Mouse (Mus musculus) C2C12 (cell line): Measurements from ENCODE around the gene Alyref2. TPM values are rescaled to one million over a fixed set of nuclear protein-coding genes. Genes with fewer than 3 reads are reported as not detected.
"Not testable (repeated sequence)": the region's sequence is repeated elsewhere in the genome, so short reads cannot be mapped to it uniquely, and the experiment has no call there.

Source experiments
- H3K27me3 ChIP-seq: one replicate; pipeline ENCODE4 v1.6.1; 2011; ENCODE audit not compliant: control insufficient read depth, insufficient read depth, insufficient read length
- H3K36me3 ChIP-seq: one replicate; pipeline ENCODE4 v1.6.1; 2011; ENCODE audit not compliant: control insufficient read depth, insufficient read depth
- H3K4me3 ChIP-seq: one replicate; pipeline ENCODE4 v1.5.1; 2011; ENCODE audit warnings: mild to moderate bottlenecking, control low read depth; ENCODE audit not compliant: poor library complexity, insufficient read depth, severe bottlenecking
- H3K79me2 ChIP-seq: one replicate; pipeline ENCODE4 v1.6.1; 2011; ENCODE audit not compliant: control insufficient read depth, insufficient read depth
- H3K79me3 ChIP-seq: one replicate; pipeline ENCODE4 v1.6.1; 2011; ENCODE audit warnings: low read depth, control low read depth
- H3ac ChIP-seq: one replicate; pipeline ENCODE3; 2011; ENCODE audit warnings: low read depth; ENCODE audit not compliant: control insufficient read depth, insufficient read length
- CEBPB ChIP-seq: IDR thresholded peaks from one replicate; pipeline ENCODE4 v1.6.1; 2011; ENCODE audit warnings: low read depth, mild to moderate bottlenecking, control low read depth, moderate library complexity
- CTCF ChIP-seq: IDR thresholded peaks from one replicate; pipeline ENCODE4 v1.5.1; 2011; ENCODE audit not compliant: control insufficient read depth, insufficient read depth, insufficient read length
- FOSL1 ChIP-seq: IDR thresholded peaks from one replicate; pipeline ENCODE4 v1.8.0; 2011; ENCODE audit warnings: mild to moderate bottlenecking, low read length; ENCODE audit not compliant: poor library complexity, insufficient read depth, severe bottlenecking
- MAX ChIP-seq: IDR thresholded peaks from one replicate; pipeline ENCODE4 v1.6.1; 2011; ENCODE audit warnings: mild to moderate bottlenecking, control low read depth
- MYOD1 ChIP-seq: IDR thresholded peaks from one replicate; pipeline ENCODE4 v1.6.1; 2011; ENCODE audit warnings: low read depth; ENCODE audit not compliant: control insufficient read depth, insufficient read length
- MYOG ChIP-seq: IDR thresholded peaks from one replicate; pipeline ENCODE4 v1.6.1; 2011; ENCODE audit not compliant: control insufficient read depth, insufficient read length; ENCODE audit errors: extremely low read depth
- USF1 ChIP-seq: IDR thresholded peaks from one replicate; pipeline ENCODE4 v1.6.1; 2011; ENCODE audit warnings: low read depth, mild to moderate bottlenecking, control low read depth, moderate library complexity
- polyA plus RNA-seq: library from polyadenylated mRNA; unstranded; fragments of >200 nt; fragmentation: generic; extraction: Trizol; gene quantifications from one replicate; pipeline ENCODE4 v1.2.1, GENCODE M21; 2012; ENCODE audit warnings: missing spikeins

The Alyref2 gene
- polyA plus RNA-seq, 1 experiment, result 3.6 TPM

DNA sequence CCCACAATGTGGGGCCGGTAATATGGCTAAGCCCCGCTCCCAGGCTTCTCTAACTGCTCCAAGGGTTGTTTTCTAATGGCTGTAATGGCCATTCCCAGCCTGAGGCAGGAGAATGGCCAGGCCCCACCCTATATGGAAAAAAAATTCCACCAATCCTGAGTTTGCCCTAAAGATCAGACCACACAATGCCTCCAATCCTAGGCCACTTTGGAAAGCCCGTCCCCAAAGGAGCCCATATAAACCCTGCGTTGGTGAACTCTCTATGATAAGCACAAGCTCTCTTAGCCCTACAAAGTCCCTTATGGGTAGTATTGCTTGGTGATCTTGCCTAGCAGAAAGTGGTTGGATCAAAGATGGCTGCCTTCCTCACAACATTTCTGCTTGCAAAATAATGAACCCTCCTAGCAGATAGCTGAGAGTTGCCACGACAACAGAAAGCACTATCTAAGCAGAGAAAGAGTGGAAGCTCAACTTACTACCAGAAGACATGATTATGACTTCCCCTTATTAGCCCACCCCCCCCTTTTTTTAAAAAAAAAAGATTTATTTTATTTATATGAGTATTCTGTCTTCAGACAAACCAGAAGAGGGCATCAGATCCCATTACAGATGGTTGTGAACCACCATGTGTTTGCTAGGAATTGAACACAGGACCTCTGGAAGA is 37.4 kb upstream of the Alyref2 start:
- no peaks in the 10 kb centered on the region for H3K79me3 ChIP-seq

DNA sequence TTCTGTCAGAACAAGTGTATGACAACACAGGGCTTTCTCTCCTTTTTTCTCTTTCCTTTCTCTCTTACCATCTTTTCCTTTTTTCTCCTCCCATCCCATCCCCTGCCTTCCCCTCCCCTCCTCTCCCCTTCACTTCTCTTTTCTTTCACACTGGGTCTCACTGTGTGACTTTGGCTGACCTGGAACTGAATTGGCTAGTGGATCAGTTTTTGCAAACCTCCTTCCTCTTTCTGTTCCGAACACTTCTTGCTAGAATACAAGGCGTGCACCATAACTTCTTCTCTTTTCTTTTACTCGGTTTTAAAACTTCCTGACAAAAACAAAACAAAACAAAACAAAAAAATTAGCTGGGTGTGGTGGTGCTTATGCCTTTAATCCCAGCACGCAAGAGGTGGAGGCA is 36.7 kb upstream of the Alyref2 start:
- Histone ChIP-seq H3K4me3 (no peak overlapping the region), H3K79me3 (no peaks in the 10 kb centered on the region), H3ac (no peak overlapping the region), H3K27me3 (no peaks in the 10 kb centered on the region), H3K79me2 (no peaks in the 10 kb centered on the region), H3K36me3 (no peaks in the 10 kb centered on the region)
- TF ChIP-seq USF1, result no peak
- TF ChIP-seq CTCF, result no peak
- TF ChIP-seq FOSL1, result no peak

More for the DNA sequence above, 37.4 kb upstream of the Alyref2 start:
- Histone ChIP-seq H3K4me3 (no peak overlapping the region), H3ac (no peak overlapping the region), H3K36me3 (no peaks in the 10 kb centered on the region), H3K27me3 (no peaks in the 10 kb centered on the region), H3K79me2 (no peaks in the 10 kb centered on the region)
- TF ChIP-seq MYOD1 (no peak), CEBPB (no peak)

DNA sequence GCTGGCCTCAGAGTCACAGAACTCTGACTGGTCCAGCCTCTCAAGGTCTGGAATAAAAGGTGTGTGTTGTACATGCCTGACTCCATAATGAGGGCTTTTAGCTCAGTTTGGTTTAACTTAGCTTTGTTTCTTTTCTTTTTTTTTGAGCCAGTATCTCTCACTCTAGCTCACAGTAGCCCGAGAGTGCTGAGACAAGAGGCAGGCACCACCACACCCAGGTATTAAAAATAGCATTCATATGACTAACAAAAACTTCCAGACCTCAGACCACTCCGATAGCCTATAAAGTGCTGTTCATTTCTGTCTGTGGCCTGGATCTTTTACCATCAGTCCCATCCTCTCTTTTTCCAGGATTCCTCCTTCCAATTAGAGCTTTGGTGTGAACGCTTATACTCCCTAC is 33.6 kb upstream of the Alyref2 start:
- Histone ChIP-seq H3K79me3 (no peaks in the 10 kb centered on the region), H3K27me3 (no peaks in the 10 kb centered on the region), H3ac (no peak overlapping the region), H3K36me3 (no peaks in the 10 kb centered on the region), H3K4me3 (no peak overlapping the region), H3K79me2 (no peaks in the 10 kb centered on the region)
- TF ChIP-seq FOSL1 (no peak), CEBPB (no peak), MAX (no peak), MYOD1 (no peak), CTCF (no peak), USF1 (no peak), MYOG (no peak)

DNA sequence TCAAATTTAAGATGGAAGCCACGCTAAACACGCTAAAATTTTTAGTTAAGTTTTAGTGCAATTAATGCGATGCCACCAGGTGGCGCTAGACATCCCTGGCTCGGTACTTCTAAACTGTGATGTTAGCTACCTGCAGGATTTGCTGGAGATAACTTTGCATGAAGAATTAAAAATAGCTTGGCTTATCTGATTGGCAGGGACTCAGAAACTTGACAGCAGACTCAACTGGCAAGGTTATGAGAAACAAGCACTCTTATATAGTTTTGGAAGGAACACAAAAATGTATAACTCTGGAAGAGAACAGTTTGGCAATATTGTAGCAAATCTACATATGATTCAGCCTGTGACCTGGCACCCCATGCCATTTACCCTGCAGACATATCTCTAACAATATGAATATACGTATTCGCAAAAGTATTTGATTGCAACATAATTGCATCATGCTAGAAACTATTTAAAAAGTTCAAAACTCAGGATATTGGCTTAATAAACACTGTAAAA is 32.9 kb upstream of the Alyref2 start:
- Histone ChIP-seq H3K36me3 (no peaks in the 10 kb centered on the region), H3ac (no peak overlapping the region), H3K79me2 (no peaks in the 10 kb centered on the region), H3K79me3 (no peaks in the 10 kb centered on the region), H3K4me3 (no peak overlapping the region), H3K27me3 (no peaks in the 10 kb centered on the region)
- TF ChIP-seq CTCF (no peak), CEBPB (peak; percentile 98), MYOG (no peak), MYOD1 (no peak), FOSL1 (no peak)

DNA sequence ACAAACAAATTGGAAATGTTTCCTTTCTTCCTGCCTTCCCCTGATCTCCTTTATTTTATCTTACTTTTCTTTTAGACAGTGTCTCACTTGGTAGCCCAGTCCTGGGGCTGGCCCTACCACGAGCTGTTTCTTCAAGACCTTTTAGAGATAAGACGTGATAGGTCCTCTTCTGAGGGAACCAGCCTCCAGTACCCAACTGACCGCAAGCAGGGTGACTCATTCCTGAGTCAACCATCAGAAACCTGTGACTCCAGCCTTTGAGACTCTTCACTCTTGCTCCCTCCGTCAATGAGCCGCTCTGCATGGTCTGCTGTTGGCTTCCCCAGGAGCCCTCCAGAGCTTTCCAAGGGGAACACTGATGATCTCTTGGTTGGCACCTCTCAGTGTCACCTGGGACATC is 32.4 kb upstream of the Alyref2 start:
- no peak overlapping the region for H3K4me3 ChIP-seq
- no peaks in the 10 kb centered on the region for H3K27me3 ChIP-seq
- no peak for TF ChIP-seq MAX
- no peak for TF ChIP-seq MYOD1
- TF ChIP-seq USF1, result peak; percentile 12
- TF ChIP-seq MYOG, result no peak
- peak; percentile 45 for TF ChIP-seq FOSL1
- no peak for TF ChIP-seq CTCF
- H3ac ChIP-seq, result no peak overlapping the region
- no peaks in the 10 kb centered on the region for H3K79me3 ChIP-seq
- no peaks in the 10 kb centered on the region for H3K79me2 ChIP-seq
- no peaks in the 10 kb centered on the region for H3K36me3 ChIP-seq

DNA sequence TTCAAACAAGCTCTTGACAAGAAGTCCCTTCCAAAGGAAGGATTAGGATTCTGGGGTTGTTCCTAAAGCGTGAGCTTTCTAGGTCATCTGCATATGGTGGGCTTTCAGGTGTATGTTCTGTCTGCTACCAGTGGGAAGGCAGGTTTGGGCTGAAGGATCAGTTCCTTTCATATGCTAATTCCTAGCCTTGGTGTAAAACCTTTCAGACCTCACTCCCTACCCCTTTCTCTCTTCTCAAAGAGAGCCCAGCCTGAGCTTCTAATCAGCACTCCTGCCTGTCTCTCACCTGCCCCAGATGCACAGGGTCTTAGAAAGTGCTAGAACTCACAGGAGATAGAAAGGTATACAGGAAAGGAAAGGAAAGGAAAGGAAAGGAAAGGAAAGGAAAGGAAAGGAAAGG is 31.8 kb upstream of the Alyref2 start:
- no peak overlapping the region for H3ac ChIP-seq
- TF ChIP-seq MAX (no peak), CTCF (no peak), FOSL1 (no peak), CEBPB (no peak), MYOG (no peak), USF1 (no peak), MYOD1 (no peak)
- no peaks in the 10 kb centered on the region for H3K27me3 ChIP-seq
- H3K79me3 ChIP-seq, result no peaks in the 10 kb centered on the region
- H3K79me2 ChIP-seq, result no peaks in the 10 kb centered on the region
- no peaks in the 10 kb centered on the region for H3K36me3 ChIP-seq
- H3K4me3 ChIP-seq, result no peak overlapping the region

DNA sequence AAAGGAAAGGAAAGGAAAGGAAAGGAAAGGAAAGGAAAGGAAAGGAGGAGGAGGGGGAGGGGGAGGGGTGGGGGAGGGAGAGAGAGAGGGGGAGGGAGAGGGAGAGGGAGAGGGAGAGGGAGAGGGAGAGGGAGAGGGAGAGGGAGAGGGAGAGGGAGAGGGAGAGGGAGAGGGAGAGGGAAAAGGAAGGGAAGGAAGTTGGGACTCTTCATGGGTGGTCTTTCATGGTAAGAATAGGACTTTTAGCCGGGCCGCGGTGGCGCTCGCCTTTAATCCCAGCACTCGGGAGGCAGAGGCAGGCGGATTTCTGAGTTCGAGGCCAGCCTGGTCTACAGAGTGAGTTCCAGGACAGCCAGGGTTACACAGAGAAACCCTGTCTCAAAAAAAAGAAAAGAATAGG is 31.3 kb upstream of the Alyref2 start:
- not testable (repeated sequence) for H3ac ChIP-seq

More for the DNA sequence above, 31.3 kb upstream of the Alyref2 start:
- not testable (repeated sequence) for H3K4me3 ChIP-seq, H3K79me2 ChIP-seq, H3K27me3 ChIP-seq, H3K79me3 ChIP-seq, H3K36me3 ChIP-seq
